Mouse (Mus musculus) cortical plate, adult 2 months (tissue): ENCODE data around the gene Bcl9l.

Experiments
- CTCF ChIP-seq: fragments of 200-500 bp; IDR thresholded peaks from 2 replicates; pipeline ENCODE4 v1.5.1; 2011; ENCODE audit warnings: mild to moderate bottlenecking, control low read depth, low read length; ENCODE audit not compliant: insufficient read depth; ENCODE audit errors: extremely low read depth
- POLR2A ChIP-seq: fragments of 200-500 bp; IDR thresholded peaks from 2 replicates; pipeline ENCODE4 v1.6.1; 2011; ENCODE audit warnings: mild to moderate bottlenecking, low read length, control low read depth; ENCODE audit not compliant: insufficient read depth; ENCODE audit errors: extremely low read depth

- TF ChIP-seq CTCF (no peak), POLR2A (no peak)
Measured at GRCm38 (mm10) chr9:44521927-44522326, 39.3 kb downstream of the Bcl9l start.
